Mouse (Mus musculus) embryonic facial prominence, embryonic 11.5 days (tissue): ENCODE results near the gene Nodal. TPM values are rescaled to one million over a fixed set of nuclear protein-coding genes. Genes with fewer than 3 reads are reported as not detected.

Experiments used
- ATAC-seq: fragments of 200-750 bp; cut with Nextera tagmentation; replicated peaks from 2 replicates; pipeline ENCODE4 v1.8.0; 2017; ENCODE audit warnings: low read depth; ENCODE audit not compliant: insufficient number of reproducible peaks, low FRiP score, low TSS enrichment
- DNase-seq: peaks from one replicate; pipeline ENCODE4 v3.0.0-alpha.2; 2015; ENCODE audit warnings: low spot score
- H3K27ac ChIP-seq: fragments of 300-500 bp; sonication (generic); replicated peaks from 2 replicates; pipeline ENCODE4 v1.5.1; 2014; ENCODE audit warnings: mild to moderate bottlenecking, low read depth, low read length, control low read depth
- H3K27me3 ChIP-seq: fragments of 300-500 bp; sonication (generic); 2 replicates; pipeline ENCODE4 v1.6.1; 2014; ENCODE audit warnings: mild to moderate bottlenecking, low read length, moderate library complexity, mixed read lengths; ENCODE audit not compliant: control insufficient read depth, insufficient read depth
- H3K36me3 ChIP-seq: fragments of 300-500 bp; sonication (generic); replicated peaks from 2 replicates; pipeline ENCODE4 v1.6.1; 2014; ENCODE audit warnings: low read depth, mild to moderate bottlenecking, low read length, moderate library complexity, mixed read lengths; ENCODE audit not compliant: control insufficient read depth, insufficient read depth
- H3K4me1 ChIP-seq: fragments of 300-500 bp; sonication (generic); 2 replicates; pipeline ENCODE4 v1.6.1; 2014; ENCODE audit warnings: low read length, mixed read lengths; ENCODE audit not compliant: control insufficient read depth, insufficient read depth
- H3K4me2 ChIP-seq: fragments of 300-500 bp; sonication (generic); 2 replicates; pipeline ENCODE4 v1.6.1; 2014; ENCODE audit warnings: low read depth, mild to moderate bottlenecking, control low read depth, low read length, moderate library complexity
- H3K4me3 ChIP-seq: fragments of 300-500 bp; sonication (generic); 2 replicates; pipeline ENCODE4 v1.5.1; 2014; ENCODE audit warnings: low read depth, low read length, control low read depth
- H3K9ac ChIP-seq: fragments of 300-500 bp; sonication (generic); replicated peaks from 2 replicates; pipeline ENCODE4 v1.6.1; 2014; ENCODE audit warnings: mild to moderate bottlenecking, control low read depth, low read length
- H3K9me3 ChIP-seq: fragments of 300-500 bp; sonication (generic); replicated peaks from 2 replicates; pipeline ENCODE4 v1.6.1; 2016; ENCODE audit warnings: mild to moderate bottlenecking, low read length, inconsistent platforms, mixed read lengths; ENCODE audit not compliant: control insufficient read depth
- WGBS: fragments of 180-500 bp; shearing (Covaris S2); extraction: QIAGEN DNeasy Blood & Tissue Kit; methylation state at CpG from one replicate; pipeline ENCODE4 v1.1.7; 2014; 5-methylcytosine and 5-hydroxymethylcytosine counted together
- polyA plus RNA-seq: library from polyadenylated mRNA; unstranded; fragments of >200 nt; fragmentation: Nextera tagmentation; extraction: Ambion mirVana; gene quantifications from 2 replicates; pipeline ENCODE4 v1.2.1, GENCODE M21; 2014

Nodal gene
- 0.20 TPM in 2 replicates for polyA plus RNA-seq

DNA sequence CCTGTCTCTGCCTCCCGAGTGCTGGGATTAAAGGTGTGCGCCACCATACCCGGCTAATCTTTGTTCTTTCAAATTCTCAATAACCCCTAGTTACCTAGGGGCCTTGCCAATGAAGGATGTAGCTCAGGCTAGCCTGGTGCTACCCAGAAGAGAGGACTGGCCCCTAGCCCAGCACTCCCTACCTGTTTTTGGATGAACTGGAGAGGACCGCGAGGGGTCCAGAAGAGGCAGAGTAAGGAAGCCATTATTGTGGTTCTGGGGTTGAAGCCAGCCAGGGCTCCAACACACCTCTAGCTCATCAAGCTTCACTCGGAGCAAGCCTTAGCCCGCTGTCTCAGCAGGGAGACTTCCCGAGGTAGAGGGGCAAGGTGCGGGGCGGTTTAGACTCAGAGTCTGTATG lies at the start of gene Nodal:
TSS of gene Nodal (plus strand) at position 301 of the 400 bp plus-strand sequence.
- Histone ChIP-seq H3K9me3 (no peaks in the 10 kb centered on the region), H3K4me3 (peak within 1 kb of the TSS; percentile 40), H3K4me1 (peaks cover 5% of the 10 kb centered on the region; the same call in 1 of the 2 replicates), H3K27me3 (peaks cover 38% of the 10 kb centered on the region), H3K27ac (no peak within 1 kb of the TSS), H3K9ac (peak within 1 kb of the TSS; percentile 22; the same call in 1 of the 2 replicates), H3K36me3 (no peaks in the 10 kb centered on the region), H3K4me2 (peak within 1 kb of the TSS; percentile 65)
- 22% methylated on average over 9 of the region's 10 CpGs for WGBS
- ATAC-seq (no peak), DNase-seq (no peak)

DNA sequence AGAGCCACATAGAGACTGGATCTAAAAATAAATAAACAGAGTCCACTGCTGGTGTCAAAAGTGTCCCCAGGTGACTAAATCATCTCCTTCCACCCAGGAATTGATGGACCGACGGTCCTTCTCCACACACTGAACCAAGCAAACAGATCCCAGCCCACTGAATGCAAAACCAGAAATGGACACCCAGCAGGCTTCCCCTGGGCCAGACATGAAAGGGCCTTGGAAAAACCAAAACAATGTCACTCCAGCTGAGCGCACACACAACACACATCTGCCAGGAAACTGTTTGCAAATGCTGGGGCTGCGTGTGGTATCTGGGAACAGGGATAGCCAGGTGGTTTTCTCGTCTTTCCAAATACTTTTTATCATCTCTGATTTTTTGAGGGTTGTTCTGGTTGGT lies 48.0 kb upstream of the Nodal start:
- 45% methylated on average over 5 of the region's 5 CpGs for WGBS
- no peak for DNase-seq
- ATAC-seq, result no peak

DNA sequence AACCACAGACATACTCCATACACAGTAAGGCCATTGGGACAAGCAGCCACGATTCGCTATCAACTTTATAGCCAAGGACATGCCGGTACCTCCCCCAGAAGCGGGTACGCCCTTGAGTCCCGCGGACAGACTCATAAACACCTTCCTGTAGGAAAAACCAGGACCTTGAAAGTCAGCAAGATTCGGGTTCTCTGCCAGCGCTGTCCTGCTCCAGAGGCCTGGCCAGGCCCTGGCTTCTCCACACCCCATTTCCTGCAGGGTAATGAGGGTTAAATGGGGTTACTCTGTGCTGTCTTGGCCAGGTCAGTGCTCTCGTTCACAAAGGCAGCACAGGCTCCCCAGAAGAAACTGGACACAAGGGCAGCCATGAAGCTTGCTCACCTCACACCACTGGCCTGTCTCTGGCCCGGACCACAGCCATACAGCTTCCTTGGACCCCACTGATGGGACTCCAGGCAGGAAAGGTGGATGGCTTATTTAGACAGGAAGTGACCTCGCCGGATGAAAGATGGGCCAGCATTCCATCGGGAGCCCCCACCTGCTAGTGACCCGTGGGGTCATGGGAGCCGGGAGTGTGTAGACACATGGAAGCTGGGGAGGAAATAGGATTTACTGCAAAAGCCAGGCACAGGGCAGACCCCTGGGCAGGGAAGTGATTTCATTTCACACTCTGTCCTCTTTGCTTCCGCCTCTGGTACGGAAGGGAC lies 47.3 kb upstream of the Nodal start:
- ATAC-seq, result no peak
- no peaks in the 10 kb centered on the region for H3K9me3 ChIP-seq
- 44% methylated on average over 18 of the region's 18 CpGs for WGBS
- no peak overlapping the region for H3K9ac ChIP-seq
- peaks cover 3% of the 10 kb centered on the region; the same call in 1 of the 2 replicates for H3K4me1 ChIP-seq
- no peaks in the 10 kb centered on the region for H3K36me3 ChIP-seq
- H3K4me3 ChIP-seq, result no peak overlapping the region
- no peak overlapping the region for H3K4me2 ChIP-seq
- no peaks in the 10 kb centered on the region for H3K27me3 ChIP-seq
- no peak overlapping the region for H3K27ac ChIP-seq
- peak; percentile 24 for DNase-seq

More for the DNA sequence above, 48.0 kb upstream of the Nodal start:
- Histone ChIP-seq H3K9me3 (no peaks in the 10 kb centered on the region), H3K27ac (no peak overlapping the region), H3K9ac (no peak overlapping the region), H3K4me1 (peaks cover 3% of the 10 kb centered on the region; the same call in 1 of the 2 replicates), H3K36me3 (no peaks in the 10 kb centered on the region), H3K4me3 (no peak overlapping the region), H3K4me2 (no peak overlapping the region), H3K27me3 (no peaks in the 10 kb centered on the region)

DNA sequence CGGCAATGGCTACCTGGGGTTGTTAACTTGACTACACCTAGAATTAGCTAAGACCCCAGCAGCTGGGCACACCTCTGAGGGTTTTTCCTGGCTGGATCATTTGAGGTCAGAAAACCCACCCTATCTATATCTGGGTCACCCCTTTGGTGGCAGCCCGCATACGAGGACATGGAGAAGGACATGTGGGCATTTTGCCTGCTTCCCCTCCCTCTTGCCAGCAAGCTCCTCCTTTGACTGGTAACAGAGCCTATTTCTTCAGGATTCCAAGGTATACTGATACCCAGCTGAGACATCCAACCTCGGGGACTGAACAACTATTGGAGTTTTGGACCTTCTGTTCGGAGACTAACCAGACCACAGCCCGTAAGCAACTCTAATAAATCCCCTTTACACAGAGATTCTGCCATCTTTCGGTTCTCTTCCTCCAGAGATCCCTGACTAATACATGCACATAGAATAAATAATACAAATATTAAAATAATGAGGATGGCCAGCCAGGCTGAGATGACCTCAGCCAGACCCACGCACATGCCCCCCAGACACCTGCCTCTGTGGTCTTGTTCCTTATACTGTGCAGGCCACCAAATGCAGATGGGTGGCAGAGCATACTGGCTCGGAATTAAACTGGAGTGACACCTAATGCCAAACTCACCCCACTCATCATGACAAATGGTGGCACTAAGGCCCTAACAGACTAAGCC lies 45.7 kb upstream of the Nodal start:
- ATAC-seq, result no peak
- Histone ChIP-seq H3K27me3 (no peaks in the 10 kb centered on the region), H3K4me2 (no peak overlapping the region), H3K36me3 (no peaks in the 10 kb centered on the region), H3K9me3 (no peaks in the 10 kb centered on the region), H3K27ac (no peak overlapping the region), H3K4me1 (peaks cover 3% of the 10 kb centered on the region; the same call in 1 of the 2 replicates), H3K4me3 (no peak overlapping the region), H3K9ac (no peak overlapping the region)
- WGBS, result 82% methylated on average over 9 of the region's 9 CpGs
- DNase-seq, result no peak

DNA sequence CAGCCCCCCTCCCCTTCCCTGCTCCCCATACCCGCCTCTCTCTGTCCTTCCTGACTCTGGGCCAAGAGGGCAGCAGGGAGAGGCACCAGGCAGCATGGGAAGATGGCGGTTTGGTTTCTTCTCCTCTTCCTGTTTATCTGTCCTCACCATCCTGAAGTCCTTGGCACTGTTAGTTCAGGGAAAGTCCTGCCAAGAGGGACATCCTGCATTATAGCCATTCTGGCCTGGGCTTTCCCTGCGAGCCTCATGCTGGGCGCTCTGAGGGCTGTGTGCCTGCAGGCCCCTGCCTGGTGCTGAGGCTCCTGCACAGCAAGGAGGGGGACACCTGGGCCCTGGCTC lies 45.2 kb upstream of the Nodal start:
- ATAC-seq, result no peak
- 77% methylated on average over 4 of the region's 4 CpGs for WGBS

DNA sequence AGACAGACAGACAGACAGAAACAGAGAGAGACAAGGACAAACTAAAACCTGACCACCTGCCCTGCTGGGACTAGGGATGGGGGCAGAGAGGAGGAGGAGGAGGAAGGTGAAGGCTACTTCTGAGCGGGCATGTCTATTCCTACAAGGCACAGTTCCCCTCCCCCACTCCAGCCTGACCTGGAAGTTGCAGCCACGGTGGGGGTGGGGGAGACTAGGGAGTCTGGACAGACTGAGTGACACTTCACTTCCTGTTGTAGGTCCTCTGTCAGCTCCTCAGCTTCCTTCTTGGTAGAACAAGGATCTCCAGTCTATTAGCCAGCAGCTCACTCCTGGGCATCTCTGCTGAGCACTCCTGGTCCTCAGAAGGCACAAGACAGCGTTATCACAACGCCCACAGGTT lies 43.7 kb upstream of the Nodal start:
- Histone ChIP-seq H3K27me3 (no peaks in the 10 kb centered on the region), H3K9ac (no peak overlapping the region), H3K27ac (no peak overlapping the region), H3K4me3 (no peak overlapping the region), H3K4me2 (no peak overlapping the region), H3K36me3 (no peaks in the 10 kb centered on the region), H3K9me3 (no peaks in the 10 kb centered on the region), H3K4me1 (peaks cover 3% of the 10 kb centered on the region; the same call in 1 of the 2 replicates)
- whole genome bisulfite sequencing, result 31% methylated on average over 4 of the region's 4 CpGs
- no peak for ATAC-seq
- peak; percentile 25 for DNase-seq

More for the DNA sequence above, 45.2 kb upstream of the Nodal start:
- Histone ChIP-seq H3K27me3 (no peaks in the 10 kb centered on the region), H3K9me3 (no peaks in the 10 kb centered on the region), H3K9ac (no peak overlapping the region), H3K27ac (no peak overlapping the region), H3K4me1 (peaks cover 3% of the 10 kb centered on the region; the same call in 1 of the 2 replicates), H3K4me2 (no peak overlapping the region), H3K36me3 (no peaks in the 10 kb centered on the region), H3K4me3 (no peak overlapping the region)
- DNase-seq, result no peak

DNA sequence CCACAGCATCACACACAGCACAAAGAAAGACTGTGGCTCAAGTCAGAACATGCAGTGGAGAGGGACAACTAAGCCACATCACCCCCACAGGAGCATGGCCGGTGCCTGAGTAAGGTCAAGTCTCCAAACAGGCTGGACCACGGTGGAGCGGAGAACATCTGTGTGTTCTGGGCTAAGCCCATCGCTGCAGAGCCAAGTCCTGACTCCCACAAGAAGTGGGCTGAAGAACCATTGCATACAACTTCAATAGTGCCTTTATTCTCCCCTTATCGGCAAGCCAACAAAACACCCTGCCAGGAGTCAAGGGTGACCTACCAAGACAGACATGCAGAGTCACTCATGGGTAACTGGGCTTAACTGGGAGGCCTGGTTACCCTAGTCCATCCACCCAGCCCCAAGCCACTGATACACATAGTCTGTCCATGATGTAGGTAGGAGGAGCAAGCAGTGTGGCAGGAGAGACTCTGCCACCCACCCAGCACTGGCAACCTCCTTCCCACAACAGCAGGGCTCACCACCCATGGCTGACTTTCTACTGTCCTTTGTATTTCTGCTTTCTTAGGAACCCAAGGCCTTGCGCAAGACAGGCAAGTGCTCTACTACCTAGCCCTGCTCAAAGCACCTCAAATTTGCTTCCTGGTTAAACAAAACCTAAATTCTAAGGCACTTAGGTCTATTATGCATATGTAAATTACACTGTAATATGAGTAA lies 42.8 kb upstream of the Nodal start:
- 78% methylated on average over 6 of the region's 6 CpGs for WGBS
- Histone ChIP-seq H3K9me3 (no peaks in the 10 kb centered on the region), H3K36me3 (no peaks in the 10 kb centered on the region), H3K4me2 (no peak overlapping the region), H3K4me3 (no peak overlapping the region), H3K27ac (no peak overlapping the region), H3K4me1 (peaks cover 3% of the 10 kb centered on the region; the same call in 1 of the 2 replicates), H3K27me3 (no peaks in the 10 kb centered on the region), H3K9ac (no peak overlapping the region)
- ATAC-seq (no peak), DNase-seq (no peak)
